Mouse (Mus musculus) bone marrow, adult 2 months (tissue): ENCODE measurements around the gene Lpin1.

ENCODE experiments used
- CTCF ChIP-seq: fragments of 200-500 bp; IDR thresholded peaks from 2 replicates; pipeline ENCODE4 v1.5.1; 2011; ENCODE audit warnings: low read length, control low read depth; ENCODE audit not compliant: control insufficient read depth, insufficient read depth
- POLR2A ChIP-seq: fragments of 200-500 bp; IDR thresholded peaks from 2 replicates; pipeline ENCODE4 v1.6.1; 2011; ENCODE audit warnings: low read depth, mild to moderate bottlenecking, control low read depth, low read length, borderline replicate concordance; ENCODE audit not compliant: control insufficient read depth

DNA sequence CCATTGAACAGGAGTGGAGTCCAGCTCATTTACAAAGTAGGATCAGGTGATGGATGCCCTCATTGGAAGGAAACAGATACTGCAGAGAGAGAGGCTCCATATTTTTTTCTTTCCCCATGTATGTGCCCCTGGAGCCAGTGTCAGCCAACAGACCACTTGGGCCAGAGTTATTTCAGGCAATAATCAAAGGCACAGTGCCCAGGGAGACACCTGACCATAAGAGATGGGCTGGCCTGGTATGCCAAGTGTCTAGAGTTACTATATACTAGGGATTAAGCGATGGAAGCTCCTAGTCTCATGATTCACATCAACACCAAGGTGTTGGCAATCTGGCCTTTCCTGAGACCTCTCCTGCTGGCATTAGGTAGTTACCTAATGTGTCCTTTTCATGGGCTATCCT is 97.8 kb downstream of the Lpin1 start:
- TF ChIP-seq CTCF: no peak
- no peak for TF ChIP-seq POLR2A
